Mouse (Mus musculus): ENCODE measurements around the gene Pced1a. TPM values are rescaled to one million over a fixed set of nuclear protein-coding genes. Genes with fewer than 3 reads are reported as not detected.

Gene Pced1a
- 1 to 10 TPM; 5.2 to 5.4 TPM for total RNA-seq (2021)

DNA sequence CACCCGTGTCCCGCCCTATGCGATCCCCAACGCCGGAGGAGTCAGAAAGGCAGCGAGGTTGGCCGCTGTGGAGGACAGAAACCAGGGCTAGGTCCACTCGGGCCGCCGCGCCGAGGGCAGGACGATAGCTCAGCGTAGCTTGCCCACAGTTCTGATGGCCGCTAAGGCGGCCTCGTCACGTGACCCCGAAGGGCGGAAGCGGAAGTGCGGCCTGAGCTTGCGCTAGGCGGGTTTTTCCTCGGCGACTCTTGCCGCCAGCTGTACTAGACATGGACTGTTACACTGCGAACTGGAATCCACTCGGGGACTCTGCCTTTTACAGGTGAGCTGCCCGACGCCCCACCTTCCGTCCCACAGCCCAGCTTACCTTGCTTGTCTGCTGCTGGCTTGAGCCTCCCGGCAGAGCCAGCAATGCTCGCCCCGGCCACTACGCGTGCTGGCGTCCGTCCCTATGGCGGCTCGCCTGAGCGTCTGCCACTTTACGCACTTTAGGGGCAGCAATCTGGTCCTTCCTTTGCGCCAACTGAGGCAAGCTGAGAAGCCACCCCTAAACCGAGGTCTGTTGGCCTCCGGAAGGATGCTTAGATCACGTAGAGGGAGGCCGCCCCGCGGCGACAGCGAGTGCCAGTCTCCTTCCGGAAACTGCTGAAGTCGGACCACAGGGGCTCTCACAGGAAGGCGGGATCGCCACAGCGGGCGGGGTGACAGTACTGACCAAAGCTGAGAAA, at the start of gene Pced1a, which contains the start of gene Vps16:
TSS of gene Pced1a (minus strand) at position 576 of the 728 bp plus-strand sequence.
TSS of gene Vps16 (plus strand) at position 214 of the 728 bp plus-strand sequence.
- DNase-seq (ENCODE audit: low spot score) = peak; percentile 84
- intact Hi-C loops (cut with DNase I) = loop anchor here (2.0 to 10.0 kb wide), 2 partner anchors 27 to 241 kb away; partner anchors contain the start of genes Ddrgk1, Itpa and Ptpra

DNA sequence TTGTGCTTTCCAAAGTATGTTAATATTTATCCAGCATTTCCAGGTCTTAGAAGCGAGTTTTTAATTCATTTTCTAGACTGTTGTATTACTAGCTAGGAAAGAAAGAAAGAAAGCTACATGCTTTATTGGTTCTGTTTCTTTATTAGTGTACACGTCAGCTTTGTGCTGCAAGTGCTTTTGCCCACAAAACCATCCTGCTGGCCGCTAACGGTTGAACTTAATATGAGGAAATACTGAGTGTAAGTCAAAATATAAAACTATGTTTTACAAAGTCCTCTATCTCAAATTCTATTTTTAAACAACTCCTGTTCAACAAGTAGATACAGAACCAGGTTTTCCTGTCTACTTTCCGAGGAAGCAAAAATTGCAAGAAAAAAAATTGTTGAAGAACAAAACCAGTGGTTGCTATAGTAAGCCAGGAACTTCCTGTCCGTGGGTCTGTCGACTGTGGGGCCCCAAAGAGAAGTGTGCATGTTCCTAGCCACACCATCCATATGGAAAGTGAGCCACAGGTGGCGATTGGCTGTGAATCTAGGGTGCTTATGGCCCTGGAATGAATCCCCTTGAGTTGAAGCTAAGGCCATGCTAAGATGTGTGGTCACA, 48.5 kb upstream of the Pced1a start:
- intact Hi-C loops (cut with DNase I) = no loop called here

DNA sequence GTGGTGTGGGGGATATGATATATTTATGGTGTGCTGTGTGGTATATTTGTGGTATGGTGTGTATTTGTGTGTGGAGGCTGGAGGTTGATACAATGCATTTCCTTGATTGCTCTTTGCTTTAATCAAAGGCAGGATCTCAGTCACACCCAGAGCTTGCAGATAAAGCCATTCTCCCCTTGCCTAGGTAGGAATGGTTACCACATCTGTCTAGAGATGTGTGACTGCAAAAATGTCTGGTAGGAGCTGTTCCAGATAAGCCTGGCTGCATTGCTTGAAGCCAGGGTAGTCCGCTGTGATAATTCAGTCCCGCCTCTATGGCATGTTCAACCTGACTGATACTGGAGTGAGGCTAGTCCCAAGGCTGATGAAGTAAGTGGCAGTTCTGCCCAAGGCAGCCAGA, 45.4 kb upstream of the Pced1a start:
- intact Hi-C loops (cut with DNase I) = no loop called here
- no peak for DNase-seq (ENCODE audit: low spot score)

More for the DNA sequence above, 48.5 kb upstream of the Pced1a start:
- DNase-seq (ENCODE audit: low spot score) = no peak

DNA sequence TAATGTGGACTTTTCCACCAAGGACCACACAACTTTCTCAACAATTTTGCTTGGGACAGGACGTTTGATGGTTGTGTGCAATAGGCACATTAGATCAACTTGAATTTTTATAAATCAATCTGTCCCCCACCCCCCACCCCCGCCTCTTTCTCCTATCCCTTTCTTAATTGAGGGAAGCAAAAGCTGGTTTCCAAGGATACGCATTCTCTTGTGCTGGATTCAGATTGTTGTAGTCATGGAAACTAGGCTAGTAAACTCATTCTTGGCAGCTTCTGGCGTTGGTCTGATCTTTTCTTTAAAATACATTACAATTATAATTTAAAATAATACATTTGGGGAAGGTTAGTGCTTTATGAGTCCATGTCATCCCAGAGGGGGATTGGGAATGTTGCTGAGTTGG, 44.9 kb upstream of the Pced1a start:
- no peak for DNase-seq (ENCODE audit: low spot score)
- intact Hi-C loops (cut with DNase I) = no loop called here

DNA sequence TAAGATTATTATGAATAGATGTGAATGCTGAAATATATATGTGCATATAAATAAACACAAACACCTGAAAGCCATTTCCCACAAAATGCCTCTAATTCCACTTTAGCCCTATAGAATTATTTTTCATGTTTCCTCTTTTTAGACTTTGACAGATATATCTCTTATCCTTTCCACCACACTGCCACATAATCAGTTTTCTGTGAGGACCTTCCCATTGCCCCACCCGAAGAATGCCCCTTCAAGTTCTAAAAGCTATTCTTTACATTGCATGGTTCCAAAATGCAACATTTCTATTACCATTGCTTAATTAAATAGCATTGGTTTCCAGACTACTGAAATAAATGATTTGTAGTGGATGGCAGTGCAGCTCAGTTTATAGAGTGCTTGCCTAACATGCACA, 41.9 kb upstream of the Pced1a start:
- no peak for DNase-seq (ENCODE audit: low spot score)

DNA sequence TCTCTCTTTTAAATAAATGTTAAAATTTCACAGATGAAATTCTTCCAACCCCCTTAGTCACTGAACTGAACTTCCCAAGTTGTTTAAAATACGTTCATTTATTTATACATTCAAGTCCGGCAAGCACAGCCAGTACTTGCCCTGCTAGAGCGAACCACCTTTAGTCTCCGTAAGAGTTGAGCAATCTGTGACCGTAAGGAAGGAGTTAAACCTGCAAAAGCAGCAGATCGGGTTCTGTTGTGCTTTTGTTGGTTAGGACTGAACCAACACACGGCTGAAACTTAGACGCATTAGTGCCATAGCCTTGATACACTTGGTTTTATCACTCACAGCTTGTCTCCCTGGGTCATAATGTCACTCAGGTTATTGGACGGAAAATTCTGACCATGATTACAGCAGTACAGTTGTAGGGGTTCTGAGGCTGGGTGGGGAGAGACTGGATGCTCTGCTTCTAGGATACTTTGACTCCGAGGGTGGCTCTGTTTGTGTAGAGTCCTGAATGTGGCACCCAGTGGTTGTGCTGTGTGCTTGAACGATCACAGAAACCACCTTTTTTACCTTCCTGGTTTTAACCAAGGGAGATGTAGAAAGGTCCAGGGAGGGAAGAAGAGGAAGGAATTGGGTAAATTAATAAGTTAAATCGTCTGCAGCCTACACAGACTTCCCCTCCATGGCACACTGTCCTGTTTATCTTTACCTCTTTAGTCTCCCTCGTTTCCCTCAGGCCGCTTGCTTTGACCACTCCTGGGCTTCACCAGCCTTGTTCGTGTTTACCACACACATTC, 37.0 kb upstream of the Pced1a start:
- intact Hi-C loops (cut with DNase I) = no loop called here
- DNase-seq (ENCODE audit: low spot score) = no peak

More for the DNA sequence above, 41.9 kb upstream of the Pced1a start:
- intact Hi-C loops (cut with DNase I) = no loop called here

DNA sequence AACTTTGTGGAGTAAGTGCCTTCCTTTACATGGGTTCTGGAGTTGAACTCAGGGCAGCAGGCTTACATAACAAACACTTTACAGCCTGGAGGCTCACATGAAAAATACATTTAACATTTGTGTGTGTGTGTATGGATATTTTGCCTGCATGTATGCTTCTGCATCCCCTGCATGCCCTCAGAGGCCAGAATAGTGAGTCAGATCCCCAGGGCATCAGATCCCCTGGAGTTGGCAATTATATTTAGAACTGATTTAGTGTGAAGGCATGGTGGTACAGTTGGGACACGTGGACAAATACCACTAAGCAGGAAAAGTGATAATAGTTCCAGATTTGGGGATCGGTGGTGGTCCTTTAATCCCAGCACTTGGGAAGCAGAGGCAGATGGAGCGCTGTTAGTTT, 35.1 kb upstream of the Pced1a start:
- intact Hi-C loops (cut with DNase I) = no loop called here
- no peak for DNase-seq (ENCODE audit: low spot score)

DNA sequence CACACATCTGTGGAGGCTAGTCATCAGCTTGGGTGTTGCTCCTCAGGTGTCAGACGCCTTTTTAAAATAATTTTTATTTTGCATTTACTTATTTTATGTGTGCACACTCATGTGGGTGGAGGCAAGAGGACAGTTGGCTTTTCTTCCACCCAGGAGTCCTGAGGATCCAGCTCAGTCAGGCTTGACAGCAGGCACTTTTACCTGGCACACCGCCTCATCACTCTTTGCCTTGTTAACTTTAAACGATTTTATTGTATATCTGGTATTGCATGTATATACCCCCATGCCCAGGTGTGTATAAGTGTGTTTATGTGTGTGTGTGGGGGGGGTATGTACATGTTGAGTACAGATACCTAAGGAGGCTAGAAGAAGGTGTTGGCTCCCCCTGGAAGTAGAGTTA, 33.4 kb upstream of the Pced1a start:
- intact Hi-C loops (cut with DNase I) = no loop called here
- no peak for DNase-seq (ENCODE audit: low spot score)

DNA sequence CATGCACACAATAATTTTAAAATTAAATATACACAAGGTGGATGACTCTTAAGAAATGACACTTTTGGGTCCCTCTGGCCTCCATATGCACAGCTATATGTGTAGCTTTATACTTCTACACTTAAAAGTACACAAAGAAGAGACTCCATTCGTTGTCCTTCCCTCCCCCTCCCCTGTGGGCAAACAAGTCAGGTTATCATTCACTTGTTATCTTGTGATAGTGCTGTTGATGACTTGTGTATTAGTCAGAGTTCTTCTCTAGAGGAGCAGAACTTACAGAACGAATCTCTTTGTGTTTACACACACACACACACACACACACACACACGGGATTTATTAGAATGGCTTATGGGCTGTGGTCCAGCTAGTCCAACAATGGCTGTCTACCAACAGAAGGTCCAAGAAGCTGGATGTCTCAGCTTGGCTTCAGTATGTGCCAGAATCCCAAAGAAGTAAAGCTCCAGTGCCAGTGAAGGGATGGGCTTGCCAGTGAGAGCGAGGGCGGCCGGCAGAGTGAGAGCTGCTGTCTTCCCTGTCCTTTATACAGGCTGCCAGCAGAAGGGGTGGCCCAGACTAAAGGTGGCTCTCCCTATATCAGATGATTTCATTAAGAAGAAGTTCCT, 30.4 kb upstream of the Pced1a start:
- DNase-seq (ENCODE audit: low spot score) = no peak
- intact Hi-C loops (cut with DNase I) = loop anchor here (5.0 kb wide), 1 partner anchor 42 kb away; no protein-coding TSS in a partner anchor

DNA sequence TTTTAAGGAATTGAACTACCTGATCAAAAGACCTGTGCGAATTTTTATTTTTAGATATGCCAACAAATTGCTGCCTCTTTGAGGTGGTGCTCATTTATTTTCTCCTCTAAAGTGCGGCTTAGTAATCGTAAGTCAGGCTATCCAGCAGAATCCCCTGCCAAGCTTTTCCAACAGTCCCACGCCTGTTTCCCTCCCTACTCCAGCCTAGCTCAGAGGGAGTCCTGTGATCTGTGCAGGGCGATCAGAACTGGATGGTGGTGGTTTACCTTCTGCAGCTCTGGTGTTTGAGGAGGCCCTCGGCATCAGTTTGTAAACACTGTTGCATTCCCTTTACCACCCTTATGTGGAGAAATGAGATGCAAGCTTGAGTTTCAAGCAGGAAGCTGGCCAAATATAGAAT, 28.9 kb upstream of the Pced1a start:
- intact Hi-C loops (cut with DNase I) = loop anchor here (5.0 kb wide), 1 partner anchor 44 kb away; no protein-coding TSS in a partner anchor
- no peak for DNase-seq (ENCODE audit: low spot score)

DNA sequence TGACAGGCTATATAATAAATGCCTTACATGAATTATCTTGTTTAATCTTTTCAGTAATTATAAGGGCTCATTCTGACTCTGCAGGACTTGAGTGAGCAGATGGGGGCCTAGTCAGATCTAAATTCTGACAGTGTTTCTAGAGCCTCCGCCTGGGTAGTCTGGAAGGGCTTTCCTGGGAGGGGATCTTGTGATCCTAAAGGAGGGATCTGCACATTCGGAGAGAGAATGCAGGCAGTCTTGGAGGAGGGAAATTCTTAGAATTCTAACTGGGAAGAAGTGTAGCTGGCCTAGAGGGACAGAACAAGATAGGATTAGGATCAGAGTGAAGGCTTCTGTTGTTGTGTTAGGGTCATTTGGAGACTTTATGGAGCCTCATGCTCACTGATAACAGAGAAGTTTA, 27.8 kb upstream of the Pced1a start:
- intact Hi-C loops (cut with DNase I) = loop anchor here (5.0 kb wide), 1 partner anchor 45 kb away; no protein-coding TSS in a partner anchor
- DNase-seq (ENCODE audit: low spot score) = no peak

DNA sequence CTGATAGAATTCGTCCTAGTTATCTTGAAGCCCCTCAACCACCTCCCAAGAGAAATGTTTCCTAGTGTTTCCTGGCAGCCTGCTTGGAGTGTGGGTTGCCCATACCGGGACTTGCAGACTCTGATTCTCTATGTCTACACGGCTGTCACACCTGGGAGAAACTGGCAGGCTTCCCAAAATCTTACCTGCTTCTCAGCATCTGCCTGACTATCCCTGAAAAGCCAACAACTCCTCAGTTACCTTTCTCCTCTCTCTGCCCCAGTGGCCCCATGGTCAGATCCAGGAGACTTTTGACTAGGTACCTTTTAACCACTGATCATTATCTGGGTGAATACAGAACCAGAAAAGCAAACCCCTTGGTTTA, 27.2 kb upstream of the Pced1a start:
- intact Hi-C loops (cut with DNase I) = loop anchor here (2.0 to 5.0 kb wide), 2 partner anchors 27 to 46 kb away; partner anchors contain the start of genes Pced1a and Vps16
- DNase-seq (ENCODE audit: low spot score) = no peak

DNA sequence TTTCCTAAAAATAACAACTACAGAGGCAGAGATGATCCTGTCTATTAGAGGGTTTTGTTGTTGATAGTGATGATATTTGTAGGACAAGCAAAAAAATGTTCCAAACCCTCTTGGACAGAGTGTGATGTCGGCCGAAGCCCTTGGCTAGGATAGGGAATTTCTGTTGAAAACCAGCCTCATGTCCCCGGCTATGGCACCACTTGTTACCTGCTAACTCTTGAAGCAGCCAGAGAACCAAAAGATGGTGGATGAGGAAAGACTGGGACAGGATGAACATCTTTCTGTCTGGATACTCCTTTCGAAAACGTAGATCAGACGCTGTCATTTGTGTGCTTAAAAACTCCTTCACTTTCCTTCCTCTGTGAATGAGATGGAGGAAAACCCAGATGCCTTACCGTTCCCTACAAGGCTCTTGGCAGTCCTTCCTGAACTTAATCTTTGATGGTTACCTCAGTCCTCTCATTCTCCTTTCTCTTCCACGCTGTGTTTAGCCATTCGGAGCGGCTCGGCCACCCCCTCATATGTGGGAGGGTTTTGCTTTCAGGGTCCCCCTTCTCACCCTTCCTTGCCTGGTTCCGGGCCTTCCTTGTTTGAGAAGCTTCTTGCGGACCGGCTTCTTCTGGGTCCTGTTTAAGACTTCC, 26.7 kb upstream of the Pced1a start:
- intact Hi-C loops (cut with DNase I) = loop anchor here (2.0 to 5.0 kb wide), 2 partner anchors 26 to 46 kb away; partner anchors contain the start of genes Pced1a and Vps16
- no peak for DNase-seq (ENCODE audit: low spot score)

DNA sequence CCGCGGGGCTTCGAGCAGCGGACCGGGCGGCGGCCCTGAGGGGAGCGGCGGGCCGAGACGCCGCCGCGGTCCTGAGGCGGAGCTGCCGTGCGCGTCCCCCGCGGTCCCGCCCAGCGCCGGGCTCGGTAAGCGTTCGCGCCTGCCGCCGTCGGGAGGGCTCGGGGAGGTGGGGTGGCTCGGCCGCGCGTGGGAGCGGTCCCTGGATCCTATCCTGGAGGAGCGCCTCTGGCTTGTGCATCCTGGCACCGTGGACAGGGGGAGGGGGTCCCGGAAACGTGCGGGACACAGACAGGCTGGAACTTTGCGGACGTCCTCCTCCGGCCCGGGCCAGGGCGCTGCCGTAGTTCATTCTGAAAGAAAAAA, 25.9 kb upstream of the Pced1a start:
- intact Hi-C loops (cut with DNase I) = loop anchor here (2.0 to 5.0 kb wide), 2 partner anchors 26 to 47 kb away; partner anchors contain the start of genes Pced1a and Vps16
- peak; percentile 71 for DNase-seq (ENCODE audit: low spot score)

DNA sequence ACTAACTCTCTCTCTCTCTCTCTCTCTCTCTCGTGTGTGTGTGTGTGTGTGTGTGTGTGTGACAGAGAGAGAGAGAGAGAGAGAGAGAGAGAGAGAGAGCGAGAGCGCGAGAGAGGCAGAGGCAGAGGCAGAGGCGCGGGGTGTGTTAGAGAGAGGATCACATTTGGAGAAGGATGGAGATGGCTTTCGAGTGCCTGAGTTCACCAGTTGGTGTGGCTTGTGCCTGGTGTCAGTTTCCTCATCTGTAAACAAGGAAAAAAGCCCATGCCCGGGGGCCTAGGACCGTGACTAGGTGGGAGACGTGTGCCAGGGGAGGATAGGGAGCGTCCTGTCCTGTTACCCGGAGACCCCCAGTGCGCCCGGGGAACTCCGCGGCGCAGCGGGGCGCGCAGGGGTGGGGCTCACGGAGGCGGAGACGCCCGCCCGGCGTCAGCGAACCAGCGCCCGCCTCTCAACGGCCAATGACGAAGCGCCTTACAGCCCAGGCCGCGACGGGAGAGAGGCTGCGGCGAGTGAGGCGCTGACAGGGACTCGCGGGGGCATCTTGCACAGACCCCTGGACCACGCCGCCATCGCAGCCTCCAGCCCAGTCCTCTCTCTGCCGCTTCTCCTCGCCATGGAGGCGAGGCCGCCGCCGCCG, 25.4 kb upstream of the Pced1a start, which contains the start of gene Ptpra:
TSS of gene Ptpra (plus strand) at position 485 of the 640 bp plus-strand sequence.
- intact Hi-C loops (cut with DNase I) = loop anchor here (2.0 to 5.0 kb wide), 3 partner anchors 25 to 72 kb away; partner anchors contain the start of genes Pced1a and Vps16
- peak; percentile 86 for DNase-seq (ENCODE audit: low spot score)

DNA sequence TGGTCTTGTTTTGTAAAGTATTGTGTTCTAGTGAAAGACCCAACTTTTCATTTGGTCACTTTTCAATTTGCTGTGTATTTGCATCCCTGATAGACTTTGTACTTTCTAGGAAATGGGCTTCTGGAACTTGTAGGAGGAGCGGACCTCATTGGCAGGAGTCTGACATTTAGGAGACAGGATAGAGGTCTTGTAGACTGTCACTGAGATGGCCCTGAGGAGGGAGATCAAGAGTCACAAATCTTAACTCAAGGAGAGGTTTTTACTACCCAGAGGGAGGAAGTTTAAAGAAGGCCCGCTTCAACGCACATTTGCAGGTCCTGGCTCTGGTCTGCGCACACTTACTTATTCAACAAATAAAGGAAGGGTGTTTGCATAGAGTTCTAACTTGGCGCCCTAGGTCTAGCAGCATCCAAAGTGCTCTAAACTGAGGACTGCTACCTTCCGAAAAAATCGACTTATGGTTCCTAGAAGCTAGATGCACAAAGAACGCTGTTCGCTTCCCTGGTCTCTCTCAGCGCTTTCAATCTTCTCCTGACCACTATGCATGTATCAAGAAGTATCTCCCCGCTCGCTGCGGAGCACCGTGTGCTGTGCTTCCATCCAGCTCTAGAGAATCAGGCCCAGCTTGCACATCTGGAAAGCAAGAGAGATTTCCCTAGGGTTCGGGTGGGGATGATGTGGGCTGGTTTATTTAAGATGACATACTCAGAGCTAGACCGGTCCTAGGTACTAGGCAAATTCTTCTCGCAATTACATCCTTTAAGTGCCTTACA, 24.7 kb upstream of the Pced1a start:
- DNase-seq (ENCODE audit: low spot score) = no peak
- intact Hi-C loops (cut with DNase I) = loop anchor here (5.0 kb wide), 1 partner anchor 73 kb away; no protein-coding TSS in a partner anchor

DNA sequence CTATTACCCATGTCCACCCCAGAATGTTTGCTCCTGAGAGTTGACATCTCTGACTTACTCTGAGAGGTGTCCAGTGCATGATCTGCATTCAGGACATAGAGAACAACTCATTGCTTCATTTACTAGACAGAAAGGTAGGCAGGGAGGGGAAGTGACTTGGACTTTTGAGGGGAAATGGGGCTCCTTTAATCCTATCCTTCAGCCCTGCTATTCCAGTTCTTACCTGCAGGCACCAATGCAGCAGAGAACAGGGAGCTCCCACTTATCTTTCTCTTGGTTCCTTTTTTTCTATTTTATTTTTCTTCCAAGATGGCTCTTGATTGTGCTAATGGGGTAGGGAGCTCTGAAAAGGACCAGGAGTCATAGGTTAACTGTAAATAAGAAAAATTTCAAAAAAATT, 23.9 kb upstream of the Pced1a start:
- DNase-seq (ENCODE audit: low spot score) = no peak
- intact Hi-C loops (cut with DNase I) = loop anchor here (5.0 kb wide), 1 partner anchor 74 kb away; no protein-coding TSS in a partner anchor

DNA sequence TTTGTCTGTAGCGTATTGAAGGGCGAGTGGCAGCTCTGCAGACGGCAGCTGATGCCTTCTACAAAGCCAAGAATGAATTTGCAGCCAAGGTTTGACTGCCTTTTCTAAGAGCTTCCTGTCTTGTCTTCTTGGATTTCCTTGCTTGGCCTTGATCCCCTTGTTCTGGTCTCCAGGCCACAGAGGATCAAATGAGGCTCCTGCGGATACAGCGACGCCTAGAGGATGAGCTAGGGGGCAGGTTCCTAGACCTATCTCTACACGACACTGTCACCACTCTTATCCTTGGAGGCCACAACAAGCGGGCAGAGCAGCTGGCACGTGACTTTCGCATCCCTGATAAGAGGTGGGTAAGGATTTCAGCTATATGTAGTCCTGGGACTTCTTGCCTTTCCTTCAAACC, 17.7 kb upstream of the Pced1a start:
- intact Hi-C loops (cut with DNase I) = no loop called here
- no peak for DNase-seq (ENCODE audit: low spot score)

Measured in heart, postnatal 25 days (tissue).